Mouse (Mus musculus): ENCODE results near the gene Tspan31. TPM values are rescaled to one million over a fixed set of nuclear protein-coding genes. Genes with fewer than 3 reads are reported as not detected.
"Not testable (repeated sequence)": the region's sequence is repeated elsewhere in the genome, so short reads cannot be mapped to it uniquely, and the experiment has no call there.

The Tspan31 gene
- polyA plus RNA-seq, 1 experiment, result 116 TPM

- no peak for TF ChIP-seq POLR2A (IDR thresholded peaks at IDR 0.05; ENCODE audit: borderline replicate concordance, low read depth, low read length)
- Histone ChIP-seq H3K4me3 (ENCODE audit: insufficient read depth, low read length) (no peak overlapping the region), H3K27ac (ENCODE audit: insufficient read depth, low read depth, low read length) (no peak overlapping the region), H3K4me1 (ENCODE audit: control insufficient read depth, insufficient read depth, low read length) (0 out of 2 replicates have a peak, but pooled peaks cover 3% of the 10 kb centered on the region)
These were observed 7.5 kb upstream of the Tspan31 start for GRCm38 (mm10) chr10:127077515-127077914.

GRCm38 (mm10) chr10:127076082-127076481, 6.0 kb upstream of the Tspan31 start:
- no peak overlapping the region for H3K4me3 ChIP-seq (ENCODE audit: insufficient read depth, low read length)
- no peak for TF ChIP-seq POLR2A (IDR thresholded peaks at IDR 0.05; ENCODE audit: borderline replicate concordance, low read depth, low read length)
- no peak for TF ChIP-seq CTCF (IDR thresholded peaks at IDR 0.05; ENCODE audit: low read depth, low read length)
- H3K4me1 ChIP-seq (ENCODE audit: control insufficient read depth, insufficient read depth, low read length), result peaks cover 6% of the 10 kb centered on the region; the same call in 1 of the 2 replicates
- no peak overlapping the region for H3K27ac ChIP-seq (ENCODE audit: insufficient read depth, low read depth, low read length)

GRCm38 (mm10) chr10:127075651-127076050, 5.6 kb upstream of the Tspan31 start:
- H3K4me1 ChIP-seq (ENCODE audit: control insufficient read depth, insufficient read depth, low read length), result peaks cover 7% of the 10 kb centered on the region; the same call in 1 of the 2 replicates
- H3K4me3 ChIP-seq (ENCODE audit: insufficient read depth, low read length), result no peak overlapping the region
- H3K27ac ChIP-seq (ENCODE audit: insufficient read depth, low read depth, low read length), result no peak overlapping the region
- no peak for TF ChIP-seq CTCF (IDR thresholded peaks at IDR 0.05; ENCODE audit: low read depth, low read length)
- TF ChIP-seq POLR2A (IDR thresholded peaks at IDR 0.05; ENCODE audit: borderline replicate concordance, low read depth, low read length), result no peak

GRCm38 (mm10) chr10:127075080-127075479, 5.0 kb upstream of the Tspan31 start, which contains the start of gene Agap2:
Agap2 (plus strand) TSS chr10:127075284.
- Histone ChIP-seq H3K4me3 (ENCODE audit: insufficient read depth, low read length) (no peak within 1 kb of the TSS), H3K27ac (ENCODE audit: insufficient read depth, low read depth, low read length) (no peak within 1 kb of the TSS), H3K4me1 (ENCODE audit: control insufficient read depth, insufficient read depth, low read length) (peaks cover 7% of the 10 kb centered on the region; the same call in 1 of the 2 replicates)
- no peak for TF ChIP-seq CTCF (IDR thresholded peaks at IDR 0.05; ENCODE audit: low read depth, low read length)
- no peak for TF ChIP-seq POLR2A (IDR thresholded peaks at IDR 0.05; ENCODE audit: borderline replicate concordance, low read depth, low read length)

- H3K4me1 ChIP-seq (ENCODE audit: control insufficient read depth, insufficient read depth, low read length), result peaks cover 7% of the 10 kb centered on the region; the same call in 1 of the 2 replicates
- no peak overlapping the region for H3K4me3 ChIP-seq (ENCODE audit: insufficient read depth, low read length)
- H3K27ac ChIP-seq (ENCODE audit: insufficient read depth, low read depth, low read length), result no peak overlapping the region
- TF ChIP-seq CTCF (IDR thresholded peaks at IDR 0.05; ENCODE audit: low read depth, low read length) (no peak), POLR2A (IDR thresholded peaks at IDR 0.05; ENCODE audit: borderline replicate concordance, low read depth, low read length) (no peak)
These were observed 3.9 kb upstream of the Tspan31 start for GRCm38 (mm10) chr10:127073981-127074380.

GRCm38 (mm10) chr10:127072969-127073368, 2.9 kb upstream of the Tspan31 start:
- H3K4me1 ChIP-seq (ENCODE audit: control insufficient read depth, insufficient read depth, low read length); H3K27ac ChIP-seq (ENCODE audit: insufficient read depth, low read depth, low read length); H3K4me3 ChIP-seq (ENCODE audit: insufficient read depth, low read length): not testable (repeated sequence)

GRCm38 (mm10) chr10:127072270-127072669, 2.2 kb upstream of the Tspan31 start:
- not testable (repeated sequence) for H3K4me1 ChIP-seq (ENCODE audit: control insufficient read depth, insufficient read depth, low read length); H3K27ac ChIP-seq (ENCODE audit: insufficient read depth, low read depth, low read length)

GRCm38 (mm10) chr10:127071203-127071602, 1.1 kb upstream of the Tspan31 start:
- H3K27ac ChIP-seq (ENCODE audit: insufficient read depth, low read depth, low read length), result no peak overlapping the region
- peaks cover 9% of the 10 kb centered on the region for H3K4me1 ChIP-seq (ENCODE audit: control insufficient read depth, insufficient read depth, low read length)
- H3K4me3 ChIP-seq (ENCODE audit: insufficient read depth, low read length), result peak overlapping the region; percentile 73; the same call in 1 of the 2 replicates
- TF ChIP-seq POLR2A (IDR thresholded peaks at IDR 0.05; ENCODE audit: borderline replicate concordance, low read depth, low read length), result no peak
- no peak for TF ChIP-seq CTCF (IDR thresholded peaks at IDR 0.05; ENCODE audit: low read depth, low read length)

More at GRCm38 (mm10) chr10:127072270-127072669, 2.2 kb upstream of the Tspan31 start:
- H3K4me3 ChIP-seq (ENCODE audit: insufficient read depth, low read length), result not testable (repeated sequence)

- TF ChIP-seq CTCF (IDR thresholded peaks at IDR 0.05; ENCODE audit: low read depth, low read length) (no peak), POLR2A (IDR thresholded peaks at IDR 0.05; ENCODE audit: borderline replicate concordance, low read depth, low read length) (no peak; the same call in 1 of the 2 replicates)
- Histone ChIP-seq H3K4me1 (ENCODE audit: control insufficient read depth, insufficient read depth, low read length) (peaks cover 14% of the 10 kb centered on the region), H3K4me3 (ENCODE audit: insufficient read depth, low read length) (peak overlapping the region; percentile 95), H3K27ac (ENCODE audit: insufficient read depth, low read depth, low read length) (peak overlapping the region; percentile 75)
These were observed 529 bp downstream of the Tspan31 start for GRCm38 (mm10) chr10:127069281-127070189.

- peaks cover 14% of the 10 kb centered on the region for H3K4me1 ChIP-seq (ENCODE audit: control insufficient read depth, insufficient read depth, low read length)
- no peak overlapping the region for H3K27ac ChIP-seq (ENCODE audit: insufficient read depth, low read depth, low read length)
- TF ChIP-seq POLR2A (IDR thresholded peaks at IDR 0.05; ENCODE audit: borderline replicate concordance, low read depth, low read length) (no peak), CTCF (IDR thresholded peaks at IDR 0.05; ENCODE audit: low read depth, low read length) (no peak)
- 0 out of 2 replicates have a peak overlapping the region, but pooled peaks have one; percentile 95 for H3K4me3 ChIP-seq (ENCODE audit: insufficient read depth, low read length)
These were observed 1.6 kb downstream of the Tspan31 start for GRCm38 (mm10) chr10:127068360-127069038.

Measured in bone marrow macrophage, adult 2 months (primary cell).